Mouse (Mus musculus): ENCODE data around the gene Itpr1. TPM values are rescaled to one million over a fixed set of nuclear protein-coding genes. Genes with fewer than 3 reads are reported as not detected.
A peak's percentile ranks its signal among the peaks of the same experiment; 100 is the strongest.

Itpr1 gene
- polyA plus RNA-seq, 1 experiment from 2014 or later, result 4.0 TPM

- peak; percentile 68; the same call in 1 of the 2 replicates for ATAC-seq (ENCODE audit: low FRiP score, low TSS enrichment)
- 0 out of 2 replicates have a peak overlapping the region, but pooled peaks have one; percentile 43 for H3K9ac ChIP-seq (ENCODE audit: low read length)
- no peaks in the 10 kb centered on the region for H3K27me3 ChIP-seq (ENCODE audit: control insufficient read depth, insufficient read depth, low read length)
- TF ChIP-seq EP300 (optimal IDR thresholded peaks at IDR 0.05) (no peak), CTCF (IDR thresholded peaks at IDR 0.05; ENCODE audit: low read depth) (no peak)
- H3K27ac ChIP-seq (replicated peaks), result peak overlapping the region; percentile 85
- H3K9me3 ChIP-seq (ENCODE audit: control insufficient read depth, low read length), result no peaks in the 10 kb centered on the region
- DNase-seq (ENCODE audit: low spot score), result no peak
- H3K4me1 ChIP-seq (replicated peaks; ENCODE audit: control insufficient read depth, insufficient read depth), result peaks cover 3% of the 10 kb centered on the region; the same call in 1 of the 2 replicates
- peak overlapping the region; percentile 39 for H3K4me2 ChIP-seq (replicated peaks; ENCODE audit: low read depth)
- WGBS, result 33% methylated on average over 11 of the region's 11 CpGs
- H3K4me3 ChIP-seq (ENCODE audit: low read depth, low read length), result 0 out of 2 replicates have a peak overlapping the region, but pooled peaks have one; percentile 0
- no peaks in the 10 kb centered on the region for H3K36me3 ChIP-seq (ENCODE audit: control insufficient read depth, insufficient read depth, low read length)
These were observed 93.3 kb downstream of the Itpr1 start for GRCm38 (mm10) chr6:108306240-108306639.

DNA sequence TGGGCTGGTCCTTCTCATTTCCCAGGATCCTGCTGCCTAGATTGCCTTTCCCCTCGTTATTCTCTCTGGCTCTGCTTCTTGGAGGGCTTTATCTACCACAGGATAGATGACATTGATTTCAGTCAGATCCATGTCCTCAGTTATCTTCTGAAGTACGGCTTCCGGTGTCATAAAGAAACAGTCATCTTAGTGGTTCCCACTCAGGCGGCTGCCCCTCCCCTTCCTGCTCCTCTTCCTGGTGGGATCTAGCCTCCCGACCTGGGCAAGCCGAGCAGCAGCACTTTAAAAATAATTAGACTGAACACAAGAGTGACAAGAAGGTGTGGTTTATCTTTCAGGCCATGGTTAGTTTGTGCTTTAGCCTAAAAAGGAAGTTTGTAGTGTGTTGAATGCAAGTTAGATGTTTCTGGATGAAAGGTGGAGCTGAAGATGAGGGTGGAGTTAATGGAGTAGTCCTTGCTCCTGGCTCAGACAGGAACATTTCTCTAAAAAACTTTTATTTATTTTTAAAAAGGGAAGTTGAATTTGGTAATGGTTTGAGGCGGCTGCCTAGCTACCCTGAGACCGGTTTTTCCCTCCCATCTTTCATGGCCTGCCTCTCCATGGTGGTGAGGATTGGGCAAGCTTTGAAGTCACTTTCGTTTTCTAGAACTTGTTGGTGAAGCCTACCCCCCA lies 94.2 kb downstream of the Itpr1 start:
- Histone ChIP-seq H3K36me3 (ENCODE audit: control insufficient read depth, insufficient read depth, low read length) (no peaks in the 10 kb centered on the region), H3K9me3 (ENCODE audit: control insufficient read depth, low read length) (no peaks in the 10 kb centered on the region), H3K4me1 (replicated peaks; ENCODE audit: control insufficient read depth, insufficient read depth) (peaks cover 3% of the 10 kb centered on the region; the same call in 1 of the 2 replicates), H3K9ac (ENCODE audit: low read length) (no peak overlapping the region), H3K4me2 (replicated peaks; ENCODE audit: low read depth) (no peak overlapping the region), H3K27me3 (ENCODE audit: control insufficient read depth, insufficient read depth, low read length) (no peaks in the 10 kb centered on the region), H3K4me3 (ENCODE audit: low read depth, low read length) (no peak overlapping the region), H3K27ac (replicated peaks) (peak overlapping the region; percentile 85)
- TF ChIP-seq EP300 (optimal IDR thresholded peaks at IDR 0.05) (no peak), CTCF (IDR thresholded peaks at IDR 0.05; ENCODE audit: low read depth) (no peak)
- DNase-seq (ENCODE audit: low spot score), result no peak
- no peak for ATAC-seq (ENCODE audit: low FRiP score, low TSS enrichment)
- 54% methylated on average over 9 of the region's 9 CpGs for WGBS

DNA sequence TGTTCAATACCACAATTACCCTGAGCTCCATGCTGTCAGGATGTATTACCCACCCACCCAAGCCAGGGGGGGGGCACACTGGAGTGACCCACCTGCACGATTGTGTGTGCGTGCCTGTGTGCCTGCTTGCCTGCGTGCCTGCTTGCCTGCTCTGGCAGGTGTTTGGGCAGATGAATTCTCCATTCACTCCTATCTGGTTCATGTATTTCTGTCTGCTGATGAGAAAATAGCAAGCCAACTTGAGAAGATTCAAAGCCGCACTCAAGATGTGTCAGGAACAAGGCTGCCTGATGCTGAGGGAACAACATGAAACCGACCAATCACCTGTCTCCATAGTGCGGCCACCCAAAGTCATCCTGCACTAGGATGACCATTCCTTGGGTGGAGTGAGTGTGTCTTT lies 94.9 kb downstream of the Itpr1 start:
- H3K9ac ChIP-seq (ENCODE audit: low read length), result no peak overlapping the region
- no peak overlapping the region for H3K4me2 ChIP-seq (replicated peaks; ENCODE audit: low read depth)
- TF ChIP-seq CTCF (IDR thresholded peaks at IDR 0.05; ENCODE audit: low read depth), result no peak
- no peak for ATAC-seq (ENCODE audit: low FRiP score, low TSS enrichment)
- WGBS, result 91% methylated on average over 6 of the region's 6 CpGs
- no peaks in the 10 kb centered on the region for H3K36me3 ChIP-seq (ENCODE audit: control insufficient read depth, insufficient read depth, low read length)
- DNase-seq (ENCODE audit: low spot score), result no peak
- H3K4me1 ChIP-seq (replicated peaks; ENCODE audit: control insufficient read depth, insufficient read depth), result peaks cover 3% of the 10 kb centered on the region; the same call in 1 of the 2 replicates
- no peak overlapping the region for H3K4me3 ChIP-seq (ENCODE audit: low read depth, low read length)
- no peaks in the 10 kb centered on the region for H3K9me3 ChIP-seq (ENCODE audit: control insufficient read depth, low read length)
- H3K27me3 ChIP-seq (ENCODE audit: control insufficient read depth, insufficient read depth, low read length), result no peaks in the 10 kb centered on the region
- no peak overlapping the region for H3K27ac ChIP-seq (replicated peaks)

- no peak overlapping the region for H3K27ac ChIP-seq (replicated peaks)
- ATAC-seq (ENCODE audit: low FRiP score, low TSS enrichment), result no peak
- no peak for DNase-seq (ENCODE audit: low spot score)
- no peak overlapping the region for H3K4me2 ChIP-seq (replicated peaks; ENCODE audit: low read depth)
- H3K4me3 ChIP-seq (ENCODE audit: low read depth, low read length), result no peak overlapping the region
- 67% methylated on average over 8 of the region's 8 CpGs for WGBS
- H3K4me1 ChIP-seq (replicated peaks; ENCODE audit: control insufficient read depth, insufficient read depth), result peaks cover 3% of the 10 kb centered on the region; the same call in 1 of the 2 replicates
- H3K27me3 ChIP-seq (ENCODE audit: control insufficient read depth, insufficient read depth, low read length), result no peaks in the 10 kb centered on the region
- H3K36me3 ChIP-seq (ENCODE audit: control insufficient read depth, insufficient read depth, low read length), result no peaks in the 10 kb centered on the region
- TF ChIP-seq EP300 (optimal IDR thresholded peaks at IDR 0.05), result no peak
- TF ChIP-seq CTCF (IDR thresholded peaks at IDR 0.05; ENCODE audit: low read depth), result no peak
- H3K9me3 ChIP-seq (ENCODE audit: control insufficient read depth, low read length), result no peaks in the 10 kb centered on the region
- no peak overlapping the region for H3K9ac ChIP-seq (ENCODE audit: low read length)
These were observed 96.7 kb downstream of the Itpr1 start for GRCm38 (mm10) chr6:108309391-108310182.

GRCm38 (mm10) chr6:108313056-108313455 lies 100.2 kb downstream of the Itpr1 start:
- no peak overlapping the region for H3K4me2 ChIP-seq (replicated peaks; ENCODE audit: low read depth)
- TF ChIP-seq EP300 (optimal IDR thresholded peaks at IDR 0.05) (no peak), CTCF (IDR thresholded peaks at IDR 0.05; ENCODE audit: low read depth) (no peak)
- DNase-seq (ENCODE audit: low spot score), result no peak

GRCm38 (mm10) chr6:108313997-108314396 lies 101.1 kb downstream of the Itpr1 start:
- TF ChIP-seq EP300 (optimal IDR thresholded peaks at IDR 0.05) (no peak), CTCF (IDR thresholded peaks at IDR 0.05; ENCODE audit: low read depth) (no peak)
- ATAC-seq (ENCODE audit: low FRiP score, low TSS enrichment) (no peak), DNase-seq (ENCODE audit: low spot score) (no peak)
- Histone ChIP-seq H3K27me3 (ENCODE audit: control insufficient read depth, insufficient read depth, low read length) (no peaks in the 10 kb centered on the region), H3K9ac (ENCODE audit: low read length) (no peak overlapping the region), H3K4me2 (replicated peaks; ENCODE audit: low read depth) (no peak overlapping the region), H3K4me1 (replicated peaks; ENCODE audit: control insufficient read depth, insufficient read depth) (no peaks in the 10 kb centered on the region), H3K9me3 (ENCODE audit: control insufficient read depth, low read length) (no peaks in the 10 kb centered on the region), H3K36me3 (ENCODE audit: control insufficient read depth, insufficient read depth, low read length) (no peaks in the 10 kb centered on the region), H3K27ac (replicated peaks) (no peak overlapping the region), H3K4me3 (ENCODE audit: low read depth, low read length) (no peak overlapping the region)
- WGBS, result 90% methylated on average over 1 of the region's 1 CpGs

More at GRCm38 (mm10) chr6:108313056-108313455, 100.2 kb downstream of the Itpr1 start:
- ATAC-seq (ENCODE audit: low FRiP score, low TSS enrichment), result no peak
- Histone ChIP-seq H3K9ac (ENCODE audit: low read length) (no peak overlapping the region), H3K4me3 (ENCODE audit: low read depth, low read length) (no peak overlapping the region), H3K9me3 (ENCODE audit: control insufficient read depth, low read length) (no peaks in the 10 kb centered on the region), H3K4me1 (replicated peaks; ENCODE audit: control insufficient read depth, insufficient read depth) (no peaks in the 10 kb centered on the region), H3K36me3 (ENCODE audit: control insufficient read depth, insufficient read depth, low read length) (no peaks in the 10 kb centered on the region), H3K27me3 (ENCODE audit: control insufficient read depth, insufficient read depth, low read length) (no peaks in the 10 kb centered on the region), H3K27ac (replicated peaks) (no peak overlapping the region)
- WGBS, result 58% methylated on average over 1 of the region's 1 CpGs
